Mouse (Mus musculus) left cerebral cortex, adult 9 months (tissue): Measurements from ENCODE around the gene Obsl1.

Experiments used
- DNase-seq, 2 experiments: peaks; one replicate each; pipeline ENCODE4 v3.0.0; 2022; ENCODE audit warnings: low spot score in 2 of 2

Gene Obsl1

DNA sequence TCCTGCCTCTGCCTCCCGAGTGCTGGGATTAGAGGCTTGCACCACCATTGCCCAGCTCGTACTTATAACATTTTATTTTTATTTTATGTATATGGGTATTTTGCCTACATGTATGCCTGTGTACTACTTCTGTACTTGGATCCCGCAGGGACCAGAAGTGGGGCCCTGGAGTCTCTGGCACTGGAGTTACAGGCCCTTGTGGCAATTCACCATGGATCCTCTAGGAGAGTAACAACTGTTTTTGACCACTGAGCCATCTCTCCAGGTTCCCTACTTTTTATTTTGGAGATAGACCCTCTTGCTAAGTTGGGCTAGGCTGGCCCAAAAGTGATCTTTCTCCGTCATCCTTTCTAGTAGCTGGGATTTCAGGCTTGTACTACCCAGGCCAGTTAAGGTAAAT is 12.2 kb upstream of the Obsl1 start:
- DNase-seq = no peak

DNA sequence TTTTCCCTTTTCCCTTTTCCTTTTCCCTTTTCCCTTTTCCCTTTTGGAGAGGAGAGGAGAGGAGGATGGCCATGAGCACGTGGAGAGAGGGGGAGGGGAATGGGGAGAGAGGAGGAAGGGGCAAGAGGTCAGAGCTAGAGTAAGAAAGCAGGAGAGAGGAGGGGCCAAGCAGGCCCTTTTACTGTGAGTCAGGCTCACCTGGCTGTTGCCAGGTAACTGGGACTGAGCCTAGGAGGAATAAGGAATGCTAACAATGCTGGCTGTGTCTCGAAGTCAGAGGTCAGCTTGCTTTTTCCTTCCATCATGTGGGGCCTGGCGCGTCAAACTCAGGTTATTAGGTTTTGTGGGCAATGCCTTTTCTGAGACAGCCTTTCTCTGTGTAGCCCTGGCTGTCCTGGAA is 11.7 kb upstream of the Obsl1 start:
- DNase-seq = no peak

DNA sequence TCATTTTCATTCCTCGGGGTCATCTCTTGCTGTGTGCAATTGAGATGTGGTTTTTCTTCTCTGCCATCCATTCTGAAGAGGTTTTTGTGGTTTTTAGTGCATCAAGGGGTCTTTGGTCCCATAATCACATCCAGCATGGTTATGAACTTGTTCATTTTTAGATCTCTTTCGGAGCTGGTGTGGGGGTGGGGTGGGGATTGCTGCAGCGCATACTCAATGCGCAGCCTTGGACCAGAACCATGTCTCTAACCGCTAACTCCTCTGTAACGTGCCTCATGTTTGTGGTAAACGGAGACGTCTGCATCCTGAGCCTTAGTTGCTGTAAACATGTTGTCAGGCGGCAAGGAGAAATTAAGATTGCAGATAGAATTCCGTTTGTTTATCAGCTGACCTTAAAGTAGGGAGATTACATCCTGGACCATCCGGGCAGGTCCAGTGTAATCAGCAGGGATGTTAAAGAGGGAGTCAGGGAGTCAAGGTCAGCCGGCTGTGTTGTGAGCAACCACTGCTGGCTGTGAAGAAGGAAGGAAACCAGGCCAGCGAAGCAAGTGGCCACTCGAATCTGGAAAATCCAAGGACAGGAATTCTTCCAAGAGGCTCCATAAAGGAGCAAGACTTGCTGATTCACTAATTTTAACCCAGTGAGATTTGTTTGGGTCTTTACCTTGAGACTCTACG is 10.6 kb upstream of the Obsl1 start:
- no peak for DNase-seq

DNA sequence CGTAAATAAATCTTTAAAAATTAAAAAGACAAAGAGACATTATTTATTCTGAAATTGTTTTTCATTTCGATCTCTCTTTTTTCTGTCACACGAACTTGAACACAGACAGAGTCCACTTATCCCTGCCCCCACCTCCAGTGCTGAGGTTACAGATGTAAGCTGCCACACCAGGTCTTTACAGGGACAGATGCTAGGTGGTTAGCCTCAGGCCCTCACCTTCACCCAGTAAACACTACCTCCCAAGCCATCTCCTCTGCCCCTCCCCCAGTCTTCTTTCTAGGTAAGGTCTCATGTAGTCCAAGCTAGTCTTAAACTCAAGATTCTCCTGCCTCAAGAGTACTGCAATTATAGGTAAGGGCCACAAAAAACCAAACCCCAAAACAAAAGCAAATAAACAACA is 6.3 kb upstream of the Obsl1 start:
- DNase-seq = no peak

DNA sequence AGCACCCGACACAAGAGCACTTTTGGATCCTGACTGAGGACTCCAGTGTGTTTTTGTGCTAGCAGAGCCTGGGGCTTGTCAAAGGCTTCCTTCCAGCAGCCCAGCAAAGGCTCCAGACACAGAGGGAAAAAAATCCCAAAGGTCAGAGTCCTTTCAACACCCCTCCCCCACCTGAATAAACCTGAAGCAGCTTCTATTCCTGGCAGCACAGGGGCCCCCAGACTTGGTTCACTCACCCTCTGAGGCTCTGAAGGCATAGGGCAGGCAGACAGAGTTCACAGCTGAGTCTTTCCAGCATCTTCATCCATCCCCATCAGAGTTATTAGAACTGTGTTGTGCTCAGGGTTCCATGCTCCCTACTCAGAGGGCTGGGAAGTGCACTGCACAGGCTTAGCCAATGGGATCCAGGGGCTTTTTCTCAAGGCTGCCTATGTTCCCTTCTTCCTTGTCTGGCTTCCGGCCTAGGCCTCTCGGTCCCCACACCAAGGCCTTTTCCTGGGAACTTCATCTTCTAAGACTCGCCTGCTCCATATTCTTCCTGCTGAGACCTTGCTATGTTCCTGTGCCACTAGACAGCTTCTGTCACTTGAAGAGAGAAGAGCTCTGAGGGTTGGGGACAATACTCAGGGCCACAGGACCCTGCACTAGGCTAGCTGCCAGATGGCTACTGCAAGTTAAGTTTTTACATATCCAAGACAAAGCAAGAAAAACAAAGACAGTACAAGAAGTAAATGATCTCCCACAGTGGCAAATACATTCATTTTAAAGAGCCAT is 5.4 kb upstream of the Obsl1 start:
- no peak for DNase-seq

DNA sequence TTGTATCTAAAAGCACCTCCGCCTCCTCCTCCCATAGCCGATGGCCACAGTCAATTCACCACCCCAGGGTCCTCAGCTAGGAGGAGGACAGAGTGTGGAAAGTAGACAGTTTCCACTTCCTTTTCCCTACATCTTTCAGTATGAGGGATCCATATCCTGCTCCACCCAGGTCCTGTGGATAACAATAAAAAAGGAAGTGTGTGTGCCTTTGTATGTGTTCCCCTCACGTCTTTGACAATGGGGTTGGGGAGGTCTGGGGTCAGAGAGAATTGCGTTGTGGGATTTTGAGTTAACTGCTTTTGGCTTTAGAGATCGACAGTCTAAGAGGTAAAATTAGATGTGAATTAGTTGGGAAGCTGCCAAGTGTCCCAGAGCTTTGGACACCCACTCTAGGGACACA is 3.9 kb upstream of the Obsl1 start:
- no peak for DNase-seq

DNA sequence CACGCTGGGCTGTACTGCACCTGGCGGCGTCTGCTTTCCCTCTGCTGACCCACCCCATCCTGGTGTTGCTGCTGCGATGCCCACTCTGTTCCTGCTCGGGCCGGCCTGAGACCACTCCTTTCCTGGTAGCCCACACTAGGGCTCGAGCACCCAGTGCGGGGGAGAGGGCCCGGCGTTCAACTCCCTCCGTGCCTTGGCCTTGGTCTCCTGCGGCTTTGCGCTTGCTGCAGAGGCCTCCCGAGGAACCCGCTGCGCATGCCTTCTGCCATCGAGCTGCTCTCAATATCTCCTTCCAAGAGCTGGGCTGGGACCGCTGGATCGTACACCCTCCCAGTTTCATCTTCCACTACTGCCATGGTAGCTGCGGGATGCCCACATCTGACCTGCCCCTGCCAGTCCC is 3.3 kb upstream of the Obsl1 start:
- no peak for DNase-seq

DNA sequence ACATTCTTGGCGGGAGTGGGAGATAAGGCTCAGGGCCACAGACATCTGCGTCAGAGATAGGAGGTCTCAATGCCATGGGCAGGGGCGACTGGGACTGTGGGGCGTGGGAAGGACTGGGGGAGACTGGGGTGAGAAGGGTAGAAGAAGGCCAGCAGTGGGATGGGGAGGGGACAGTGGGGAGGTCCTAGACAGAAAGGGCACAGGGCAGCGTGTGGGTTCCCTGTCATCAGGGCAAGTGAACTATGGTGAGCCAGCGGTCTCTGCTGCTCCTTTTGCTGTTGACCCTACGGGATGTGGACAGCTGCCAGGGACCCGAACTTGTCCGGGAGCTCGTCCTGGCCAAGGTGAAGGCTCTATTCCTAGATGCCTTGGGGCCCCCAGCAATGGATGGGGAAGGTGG is 754 bp upstream of the Obsl1 start, which contains the start of gene Inha:
TSS of gene Inha (plus strand) at position 72 of the 400 bp plus-strand sequence.
- no peak for DNase-seq

DNA sequence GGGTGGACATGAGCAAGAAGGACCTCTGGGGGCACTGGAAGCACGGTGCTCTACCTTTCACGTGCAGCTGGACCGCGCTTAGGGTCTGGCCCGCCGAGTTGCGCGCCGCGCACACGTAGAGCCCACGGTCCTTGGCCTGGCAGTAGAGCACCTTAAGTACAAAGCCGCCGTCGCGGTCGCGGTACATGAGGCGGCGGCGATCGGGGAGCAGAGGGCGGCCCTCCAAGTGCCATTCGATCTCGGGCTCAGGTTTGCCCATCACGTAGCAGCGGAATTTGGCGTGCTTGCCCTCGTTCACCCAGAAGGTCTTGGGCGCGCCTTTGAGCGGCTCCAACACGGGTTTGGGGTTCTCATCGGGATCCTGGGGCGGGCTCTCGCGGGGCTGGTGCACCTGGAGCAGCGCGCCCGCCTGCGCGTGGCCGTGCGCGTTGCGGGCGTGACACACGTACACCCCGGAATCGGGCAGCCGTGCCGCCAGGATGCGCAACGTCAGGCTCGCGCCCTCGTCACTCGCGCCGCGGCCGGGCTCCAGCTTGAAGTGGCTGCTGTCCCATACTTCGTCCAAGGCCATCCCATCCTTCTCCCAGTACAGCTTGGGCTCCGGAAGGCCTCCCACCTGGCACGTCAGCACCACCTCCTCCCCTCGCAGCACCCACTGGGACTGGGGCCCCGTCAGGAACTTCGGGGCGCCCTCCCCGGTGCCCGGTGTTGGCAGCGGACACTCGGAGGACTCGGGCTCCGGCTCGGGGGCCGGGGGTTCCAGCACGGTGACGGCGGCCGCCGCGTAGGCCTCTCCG is 895 bp downstream of the Obsl1 start:
- DNase-seq = peak; percentile 58 to 83

DNA sequence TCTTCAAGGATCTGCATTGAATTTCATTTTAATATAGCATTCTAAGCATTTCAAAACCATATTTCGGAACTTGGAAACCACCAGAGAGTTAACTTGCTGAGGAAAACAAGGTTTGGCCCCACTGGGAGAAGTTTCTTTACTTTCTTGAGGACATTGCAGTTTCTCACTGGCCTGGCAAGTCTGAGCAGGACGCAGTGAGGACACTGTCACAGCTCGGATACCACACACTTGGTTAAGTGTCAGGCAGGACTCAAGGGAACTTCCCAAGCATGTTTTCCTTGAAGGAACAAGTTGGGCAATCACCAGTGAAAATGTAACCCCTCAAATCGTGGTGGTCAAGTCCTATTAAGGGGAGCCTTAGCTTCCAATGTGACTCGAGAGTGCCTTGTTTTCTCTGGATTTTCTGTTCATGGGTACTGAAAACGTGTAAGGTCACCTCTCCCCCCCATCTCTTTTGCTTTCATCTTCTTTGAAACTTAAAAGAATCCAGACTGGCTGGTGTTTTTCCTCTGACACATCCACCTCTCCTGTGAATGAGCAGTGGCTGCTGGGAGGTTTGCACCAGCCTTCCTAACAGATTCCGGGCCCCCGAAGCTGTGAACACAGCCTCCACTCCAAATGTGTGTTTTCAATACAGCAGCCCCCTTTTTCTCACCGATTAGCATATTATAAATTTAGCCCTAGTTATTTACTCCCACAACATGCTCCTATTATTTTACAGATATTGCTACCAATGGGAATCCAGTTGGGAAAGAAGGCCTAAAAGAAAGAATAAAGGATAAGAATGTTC is 1.8 kb downstream of the Obsl1 start:
- DNase-seq = peak in 1 of 2 experiments; percentile 57

DNA sequence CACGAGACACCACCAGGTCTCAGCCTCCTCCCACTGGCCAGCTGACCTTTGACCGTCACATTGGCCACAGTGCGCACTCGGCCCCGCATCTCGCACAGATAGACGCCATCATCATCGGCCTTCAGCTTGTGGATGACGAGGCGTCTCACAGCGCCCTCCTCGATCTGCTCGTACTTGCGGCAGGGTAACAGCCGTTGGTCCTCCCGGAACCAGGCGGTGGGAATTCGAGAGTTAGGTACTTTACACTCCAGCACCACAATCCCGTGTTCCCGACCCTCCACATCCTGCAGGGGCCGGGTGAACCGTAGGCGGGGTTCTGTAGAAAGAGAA is 2.6 kb downstream of the Obsl1 start:
- no peak for DNase-seq

DNA sequence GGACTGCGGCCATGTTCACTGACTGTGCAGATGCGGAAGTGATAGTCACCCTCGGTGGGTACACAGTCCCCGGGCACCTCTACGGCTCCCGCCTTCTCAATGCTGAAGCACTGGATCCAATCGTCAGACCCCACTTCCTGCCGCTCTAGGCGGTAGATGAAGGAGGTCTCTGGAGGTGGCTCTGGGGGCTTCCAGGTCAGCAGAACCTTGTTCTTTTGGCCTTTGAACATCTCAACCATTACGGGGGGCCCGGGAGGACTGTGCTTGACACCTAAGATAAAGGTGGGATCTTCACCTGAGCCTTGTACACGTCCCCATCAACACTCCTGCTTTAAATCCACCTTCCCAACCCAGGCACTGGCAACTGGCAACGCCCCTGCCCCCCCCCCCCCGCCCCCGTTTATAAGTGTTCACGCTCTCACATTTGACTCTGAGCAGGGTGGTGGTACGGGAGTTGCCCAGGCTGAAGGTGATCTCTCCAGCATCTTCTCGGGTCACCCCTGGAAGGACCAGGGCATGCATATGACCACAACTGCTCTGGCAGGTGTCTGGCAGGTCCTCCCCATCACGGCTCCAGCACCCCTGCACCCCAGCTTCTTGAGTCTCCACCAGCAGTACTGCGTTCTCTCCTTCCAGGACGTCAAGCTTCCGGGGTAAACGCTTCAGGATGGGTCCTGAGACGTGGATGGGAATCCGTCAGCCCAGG is 3.2 kb downstream of the Obsl1 start:
- DNase-seq = no peak

DNA sequence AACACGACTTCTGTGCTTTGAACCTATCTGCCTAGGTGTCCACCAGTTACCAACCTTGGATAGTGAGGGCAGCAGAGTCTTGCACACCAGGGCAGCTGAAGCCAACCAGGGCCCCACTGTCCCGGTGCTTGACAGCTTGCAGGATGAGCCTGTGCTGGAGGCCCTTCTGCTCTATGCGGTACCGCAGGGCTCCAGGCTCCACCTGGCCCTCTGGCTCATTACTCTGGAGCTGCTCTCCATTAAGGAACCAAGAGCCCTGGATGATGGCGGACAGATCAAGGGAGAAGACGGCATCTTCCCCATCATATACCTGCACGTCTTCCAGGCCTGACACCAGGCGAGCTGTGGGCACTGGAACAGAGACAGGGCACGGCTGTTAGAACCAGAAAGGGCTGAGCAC is 4.3 kb downstream of the Obsl1 start:
- no peak for DNase-seq

DNA sequence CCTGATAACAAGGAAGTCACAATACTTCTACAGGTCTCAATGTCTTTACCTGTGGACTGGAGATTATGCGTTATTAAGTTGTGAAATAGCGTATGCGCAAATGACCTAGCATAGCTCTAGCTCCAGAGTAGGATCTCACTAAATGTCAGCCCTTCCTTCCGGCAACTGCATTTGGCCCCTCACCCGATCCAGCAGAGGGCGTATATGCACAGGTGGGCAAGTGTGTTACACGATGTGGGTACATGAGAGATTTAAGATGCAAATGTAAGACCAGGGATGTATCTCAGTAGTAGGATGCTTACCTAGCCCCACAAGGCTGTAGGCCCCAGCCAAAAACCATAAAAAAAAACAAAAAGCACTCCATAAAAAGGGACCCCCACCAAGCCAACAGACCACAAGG is 6.8 kb downstream of the Obsl1 start:
- DNase-seq = no peak

DNA sequence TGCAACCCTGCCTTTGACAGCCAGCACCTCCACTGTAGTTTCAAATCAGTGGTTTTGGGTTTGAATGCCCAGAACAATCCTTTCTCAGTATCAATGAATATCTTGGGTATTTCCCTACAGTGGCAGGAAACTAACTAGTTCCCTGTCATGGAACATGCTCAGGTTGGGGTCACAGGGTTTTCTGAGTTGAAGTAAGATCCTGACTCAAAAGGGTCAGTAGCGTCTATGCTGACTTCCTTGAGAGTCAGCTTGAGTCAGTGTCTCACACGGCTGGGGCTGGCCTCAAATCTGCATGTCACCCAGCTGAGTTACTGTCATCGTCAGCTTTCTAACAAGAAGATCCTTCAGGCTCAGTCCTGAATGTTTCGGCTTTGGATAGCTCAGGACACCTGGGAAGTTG is 7.4 kb downstream of the Obsl1 start:
- DNase-seq = no peak

DNA sequence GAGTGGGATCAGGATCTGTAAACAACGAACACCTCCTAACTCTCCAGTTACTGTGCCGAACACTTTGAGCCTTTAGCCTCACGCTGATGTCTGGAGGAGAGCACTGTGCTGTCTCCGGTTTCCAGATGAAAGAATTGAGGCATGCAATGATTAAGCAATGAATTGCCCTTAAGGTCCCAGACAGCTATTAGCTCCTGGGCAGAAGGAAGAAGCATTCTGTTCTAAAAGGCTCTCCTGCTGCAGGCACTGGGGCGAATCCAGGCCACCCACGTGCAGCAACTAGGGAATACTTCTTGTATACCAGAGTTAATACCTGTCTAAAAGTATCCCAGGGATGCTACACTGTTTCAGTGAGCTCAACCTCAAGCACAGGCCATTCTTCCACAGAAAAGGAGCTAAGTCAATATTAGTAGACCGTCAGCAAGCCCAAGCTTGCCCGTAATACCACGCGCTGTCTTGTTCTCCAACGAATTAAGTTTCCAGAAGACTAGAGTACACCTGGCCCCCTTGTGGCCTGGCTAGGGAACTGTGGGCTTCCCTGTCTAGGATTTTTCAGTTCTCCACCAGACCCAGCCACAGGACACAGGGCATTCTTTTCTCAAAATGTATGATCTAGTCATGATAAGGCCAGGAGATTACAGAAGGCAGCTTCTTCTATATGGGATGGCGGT is 11.2 kb downstream of the Obsl1 start:
- no peak for DNase-seq

DNA sequence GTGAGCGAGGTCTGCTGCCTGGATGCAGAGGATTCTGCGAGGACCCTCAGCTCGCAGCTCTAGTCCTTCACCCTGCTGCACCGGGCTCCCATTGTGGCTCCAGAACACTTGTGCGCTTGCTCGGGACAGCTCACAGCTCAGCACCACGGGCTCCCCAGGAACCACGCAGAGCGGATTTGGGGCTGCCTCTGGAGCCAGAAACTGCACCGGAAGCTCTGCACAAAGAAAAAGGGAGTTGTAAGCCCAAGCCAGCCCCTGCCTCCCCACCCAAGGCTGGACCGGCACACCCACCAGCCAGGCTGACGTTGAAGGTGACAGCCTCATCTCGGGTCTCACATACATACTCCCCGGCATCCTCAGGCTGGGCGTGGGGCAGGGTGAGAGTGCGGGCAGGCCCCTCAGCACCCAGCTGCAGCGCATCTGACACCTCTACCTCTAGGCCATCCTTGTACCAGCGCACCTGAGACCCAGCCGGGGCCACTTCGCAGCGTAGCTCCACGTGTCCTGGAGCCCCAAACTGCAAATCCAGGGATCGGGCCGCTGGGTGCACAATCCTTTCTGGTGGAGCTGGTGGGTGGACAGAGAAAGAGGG is 13.6 kb downstream of the Obsl1 start:
- DNase-seq = no peak

DNA sequence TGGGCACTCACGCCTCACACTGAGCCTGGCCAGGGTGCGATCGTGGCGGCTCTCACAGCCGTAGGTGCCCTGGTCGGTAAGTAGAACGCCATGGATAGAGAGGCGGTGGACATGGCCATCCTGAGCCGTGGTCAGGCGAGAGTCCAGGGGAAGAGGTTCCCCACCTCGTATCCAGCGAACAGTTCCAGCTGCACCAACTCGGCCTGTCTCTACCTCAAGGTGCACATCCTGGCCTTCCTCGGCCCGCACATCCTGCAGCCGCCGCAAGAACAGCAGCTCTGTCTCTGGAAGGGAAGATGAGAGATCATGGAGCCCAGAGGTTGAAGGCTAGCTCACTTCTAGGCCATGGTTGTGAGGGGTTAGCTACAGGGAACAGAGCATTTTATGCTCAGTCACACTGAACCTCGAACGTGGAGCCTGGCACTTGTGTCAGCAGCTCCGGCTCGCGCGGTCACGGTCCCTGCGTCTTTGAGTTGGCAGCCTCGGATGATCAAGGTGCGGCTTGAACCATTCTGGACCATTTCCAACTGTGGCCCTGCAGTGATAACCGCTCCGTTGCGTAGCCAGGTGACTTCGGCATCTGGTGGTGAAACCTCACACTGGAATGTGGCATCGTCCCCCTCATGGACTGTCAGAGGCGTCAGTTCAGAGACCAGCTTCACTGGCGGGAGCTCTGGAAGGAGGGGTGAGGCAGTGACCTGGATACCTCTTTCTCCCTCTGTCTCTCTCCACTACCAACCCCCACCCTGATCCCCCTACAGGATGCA is 15.3 kb downstream of the Obsl1 start:
- DNase-seq = no peak

DNA sequence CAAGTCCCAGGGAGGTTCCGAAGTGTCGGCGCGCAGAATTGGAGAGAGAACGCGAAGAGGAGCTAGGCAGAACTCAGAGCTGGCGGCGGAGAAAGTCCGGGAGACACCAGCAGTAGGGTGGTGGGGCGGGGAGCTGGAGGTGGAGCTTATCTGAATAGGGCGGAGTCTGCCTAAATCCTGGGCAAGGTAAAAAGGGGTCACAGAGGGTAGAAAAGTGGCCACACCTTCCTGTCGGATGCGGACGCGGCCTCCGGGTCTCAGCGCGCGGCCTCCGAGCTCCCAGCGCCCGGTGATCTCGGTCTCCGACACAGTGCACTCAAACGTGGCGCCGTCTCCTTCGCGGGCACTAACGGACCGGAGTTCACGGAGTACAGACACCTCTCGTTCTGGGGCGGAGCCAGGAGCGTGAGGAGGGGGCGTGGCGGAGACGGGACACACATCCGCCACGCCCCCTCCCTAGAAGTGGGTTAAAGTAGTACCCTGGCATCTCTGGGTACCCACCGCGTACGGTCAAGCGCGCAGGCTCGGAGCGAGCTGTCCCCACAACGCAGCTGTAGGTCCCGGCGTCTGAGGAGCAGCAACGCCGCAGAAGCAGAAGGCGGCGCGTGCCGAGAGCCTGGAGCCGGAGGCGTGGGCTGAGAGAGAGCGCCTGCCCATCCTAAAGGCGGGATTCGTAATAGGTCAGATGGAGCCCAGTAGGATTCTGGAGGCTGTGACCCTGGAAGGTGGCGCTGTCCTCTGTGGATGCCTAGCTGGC is 18.7 kb downstream of the Obsl1 start:
- DNase-seq = peak in 1 of 2 experiments; percentile 67
